Mouse (Mus musculus): ENCODE measurements at regions not wholly inside any gene's neighbourhood (a gene's known extent, or its start where the extent isn't known, plus 50 kb on each side); places are given as distances from the start of the nearest gene placed in this dataset.

DNA sequence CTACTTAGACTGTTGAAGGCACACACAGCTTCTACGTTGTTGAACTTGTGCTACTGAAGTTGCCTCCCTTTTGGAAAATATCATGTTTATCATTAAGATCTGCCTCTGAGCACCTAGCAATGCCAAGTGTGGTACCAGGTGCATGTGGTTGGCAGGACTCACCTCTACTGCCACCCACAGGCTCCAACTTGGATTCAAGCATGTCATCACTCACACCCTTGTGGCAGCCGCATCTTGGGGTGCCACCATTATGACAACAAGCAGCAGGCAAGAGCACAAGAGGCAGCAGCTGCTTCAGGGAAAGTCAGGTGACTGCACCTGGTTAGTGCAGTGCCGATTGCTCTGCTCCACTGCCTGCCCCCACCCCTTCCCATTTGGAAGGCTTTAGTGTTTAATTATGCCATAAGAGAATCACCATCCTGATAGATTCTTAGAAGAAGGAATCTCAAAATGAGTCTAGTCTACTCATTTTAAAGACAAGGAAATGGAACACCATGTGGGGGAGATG is 435.2 kb upstream of the Smim15 start:
- TF ChIP-seq MAZ (IDR thresholded peaks at IDR 0.05; ENCODE audit: low read depth, low read length): no peak
- TF ChIP-seq TBP (IDR thresholded peaks at IDR 0.05; ENCODE audit: low read depth, low read length): no peak
- no peak for TF ChIP-seq GATA1 (IDR thresholded peaks at IDR 0.05; ENCODE audit: low read depth, low read length)
- TF ChIP-seq ZKSCAN1 (IDR thresholded peaks at IDR 0.05; ENCODE audit: low read depth, low read length): no peak
- no peak for TF ChIP-seq MAX (IDR thresholded peaks at IDR 0.05; ENCODE audit: low read length)
- TF ChIP-seq ETS1 (IDR thresholded peaks at IDR 0.05; ENCODE audit: low read depth, low read length): no peak
- no peak for TF ChIP-seq TCF12 (IDR thresholded peaks at IDR 0.05; ENCODE audit: low read depth, low read length)
- no peaks in the 10 kb centered on the region for H3K9me3 ChIP-seq (replicated peaks; ENCODE audit: insufficient read depth, low read length)
- H3K4me1 ChIP-seq (ENCODE audit: control insufficient read depth in 1 of 2, insufficient read depth in 2 of 2, low read length in 2 of 2): no peaks in the 10 kb centered on the region
- no peak for DNase-seq (ENCODE audit: low read depth, low spot score)
- H3K79me2 ChIP-seq (ENCODE audit: control insufficient read depth, insufficient read depth, low read length, poor library complexity): no peaks in the 10 kb centered on the region
- H3K27ac ChIP-seq (ENCODE audit: control insufficient read depth, low read depth, low read length): no peak overlapping the region
- no peak overlapping the region for H3K9ac ChIP-seq (ENCODE audit: control insufficient read depth, low read depth, low read length, poor library complexity, severe bottlenecking)
- peaks cover 11% of the 10 kb centered on the region in 2 experiments for H3K27me3 ChIP-seq (ENCODE audit: control insufficient read depth in 1 of 2, insufficient read depth in 2 of 2, low read length in 2 of 2)
- H3K36me3 ChIP-seq (ENCODE audit: control insufficient read depth in 1 of 2, insufficient read depth in 2 of 2, low read length in 2 of 2): no peaks in the 10 kb centered on the region
- no peak overlapping the region for H3K4me3 ChIP-seq (ENCODE audit: control insufficient read depth in 1 of 2, insufficient read depth in 1 of 2, low read depth in 2 of 2, low read length in 2 of 2)

DNA sequence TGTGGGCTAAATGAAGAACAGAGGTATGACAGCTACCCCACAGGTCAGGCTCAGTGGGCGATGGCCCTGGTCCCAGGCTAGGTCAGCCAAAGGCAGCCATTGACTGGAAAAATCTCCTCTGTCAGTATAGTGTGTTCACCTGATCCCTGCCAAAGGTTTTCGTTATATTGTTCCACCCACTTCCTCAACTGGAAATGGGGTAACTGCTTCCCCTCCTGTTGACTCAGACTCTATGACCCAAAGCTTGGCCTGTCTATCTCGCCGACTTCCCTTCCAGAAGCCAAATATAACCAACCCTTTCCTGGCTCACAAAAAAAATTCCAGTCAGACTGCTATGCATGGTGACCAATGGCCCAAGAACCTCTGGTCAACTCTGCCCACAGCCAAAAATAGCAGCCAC is 437.0 kb upstream of the Smim15 start:
- Histone ChIP-seq H3K4me1 (ENCODE audit: control insufficient read depth in 1 of 2, insufficient read depth in 2 of 2, low read length in 2 of 2) (no peaks in the 10 kb centered on the region), H3K9ac (ENCODE audit: control insufficient read depth, low read depth, low read length, poor library complexity, severe bottlenecking) (no peak overlapping the region), H3K9me3 (replicated peaks; ENCODE audit: insufficient read depth, low read length) (no peaks in the 10 kb centered on the region), H3K36me3 (ENCODE audit: control insufficient read depth in 1 of 2, insufficient read depth in 2 of 2, low read length in 2 of 2) (no peaks in the 10 kb centered on the region), H3K4me3 (ENCODE audit: control insufficient read depth in 1 of 2, insufficient read depth in 1 of 2, low read depth in 2 of 2, low read length in 2 of 2) (no peak overlapping the region), H3K27me3 (ENCODE audit: control insufficient read depth in 1 of 2, insufficient read depth in 2 of 2, low read length in 2 of 2) (peaks cover 11% of the 10 kb centered on the region in 2 experiments), H3K27ac (ENCODE audit: control insufficient read depth, low read depth, low read length) (no peak overlapping the region), H3K79me2 (ENCODE audit: control insufficient read depth, insufficient read depth, low read length, poor library complexity) (no peaks in the 10 kb centered on the region)
- TF ChIP-seq GATA1 (IDR thresholded peaks at IDR 0.05; ENCODE audit: low read depth, low read length) (no peak), ELF1 (IDR thresholded peaks at IDR 0.05; ENCODE audit: low read depth, low read length) (no peak), TBP (IDR thresholded peaks at IDR 0.05; ENCODE audit: low read depth, low read length) (no peak), USF1 (IDR thresholded peaks at IDR 0.05; ENCODE audit: low read depth, low read length) (no peak), ZKSCAN1 (IDR thresholded peaks at IDR 0.05; ENCODE audit: low read depth, low read length) (no peak), MYB (IDR thresholded peaks at IDR 0.05; ENCODE audit: low read depth, low read length) (no peak), NELFE (IDR thresholded peaks at IDR 0.05; ENCODE audit: low read depth, low read length) (no peak), RCOR1 (IDR thresholded peaks at IDR 0.05; ENCODE audit: low read depth, low read length) (no peak)
- DNase-seq (ENCODE audit: low read depth, low spot score): no peak

DNA sequence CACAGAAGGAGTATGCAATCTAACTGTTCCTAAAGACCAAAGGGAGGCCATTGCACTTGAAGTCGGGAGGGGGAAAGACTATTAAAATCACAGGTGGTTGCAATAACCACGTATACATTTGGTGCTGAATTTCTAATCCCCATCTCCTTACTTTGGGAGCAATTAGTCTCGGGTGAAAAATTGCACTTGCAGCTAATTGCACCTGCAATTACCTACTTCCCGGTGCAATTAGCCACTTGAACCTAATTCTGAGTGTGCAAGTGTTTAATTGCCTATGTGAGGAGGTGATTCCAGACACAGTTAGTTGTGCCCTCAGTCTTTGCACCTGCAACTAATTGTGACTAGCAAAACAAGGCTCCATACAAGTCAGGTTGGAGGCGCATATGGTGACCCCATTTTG is 442.1 kb upstream of the Smim15 start:
- Histone ChIP-seq H3K4me1 (ENCODE audit: control insufficient read depth in 1 of 2, insufficient read depth in 2 of 2, low read length in 2 of 2) (peaks cover 3 to 10% of the 10 kb centered on the region in 2 experiments), H3K36me3 (ENCODE audit: control insufficient read depth in 1 of 2, insufficient read depth in 2 of 2, low read length in 2 of 2) (peaks cover 0 to 5% of the 10 kb centered on the region in 2 experiments; a peak in 2 of 4 replicates), H3K27ac (ENCODE audit: control insufficient read depth, low read depth, low read length) (no peak overlapping the region), H3K4me3 (ENCODE audit: control insufficient read depth in 1 of 2, insufficient read depth in 1 of 2, low read depth in 2 of 2, low read length in 2 of 2) (no peak overlapping the region), H3K27me3 (ENCODE audit: control insufficient read depth in 1 of 2, insufficient read depth in 2 of 2, low read length in 2 of 2) (peaks cover 10% of the 10 kb centered on the region in 2 experiments; a peak in 3 of 4 replicates), H3K79me2 (ENCODE audit: control insufficient read depth, insufficient read depth, low read length, poor library complexity) (no peaks in the 10 kb centered on the region), H3K9me3 (replicated peaks; ENCODE audit: insufficient read depth, low read length) (no peaks in the 10 kb centered on the region), H3K9ac (ENCODE audit: control insufficient read depth, low read depth, low read length, poor library complexity, severe bottlenecking) (no peak overlapping the region)
- TF ChIP-seq KAT2A (conservative IDR thresholded peaks at IDR 0.05; ENCODE audit: low read depth, low read length) (no peak), JUND (IDR thresholded peaks at IDR 0.05; ENCODE audit: low read depth, low read length) (no peak), ETS1 (IDR thresholded peaks at IDR 0.05; ENCODE audit: low read depth, low read length) (no peak), NELFE (IDR thresholded peaks at IDR 0.05; ENCODE audit: low read depth, low read length) (no peak), ZC3H11A (IDR thresholded peaks at IDR 0.05; ENCODE audit: low read depth, low read length) (no peak), MYB (IDR thresholded peaks at IDR 0.05; ENCODE audit: low read depth, low read length) (no peak), HCFC1 (IDR thresholded peaks at IDR 0.05; ENCODE audit: low read depth, low read length) (no peak), CHD1 (IDR thresholded peaks at IDR 0.05; ENCODE audit: low read depth, low read length) (no peak), MYC (IDR thresholded peaks at IDR 0.05; ENCODE audit: low read depth, low read length) (no peak), TAL1 (IDR thresholded peaks at IDR 0.05; ENCODE audit: low read length) (no peak)
- DNase-seq (ENCODE audit: low read depth, low spot score): no peak
